7 mouse cellular contexts compared by ENCODE assay signal in genomic region chr5:108677605-108678295, GRCm38 (mm10). TPM values are rescaled to one million over a fixed set of nuclear protein-coding genes. Genes with fewer than 3 reads are reported as not detected.
DNase-seq lines count a peak whose midpoint lies in the region; ATAC-seq and TF ChIP-seq lines count a peak whose summit lies in the region.

No protein-coding gene starts in this region.

- peak overlapping the region; percentile 57 for H3K4me2 ChIP-seq in forebrain, postnatal 0 days (ENCODE audit: low read depth)
- peak overlapping the region; percentile 68 for H3K4me2 ChIP-seq in intestine, embryonic 16.5 days (ENCODE audit: low read depth, low read length)
- peak overlapping the region; percentile 56 for H3K4me2 ChIP-seq in midbrain, embryonic 12.5 days (replicated peaks)

- H3K4me3 ChIP-seq in forebrain, postnatal 0 days (ENCODE audit: low read depth, low read length): peak overlapping the region; percentile 32
- peak overlapping the region; percentile 41 for H3K4me3 ChIP-seq in intestine, embryonic 16.5 days (ENCODE audit: low read length)
- H3K4me3 ChIP-seq in midbrain, embryonic 12.5 days: peak overlapping the region; percentile 37

- intact Hi-C loops in left cerebral cortex, postnatal 25 days (cut with DNase I): loop anchor here (10.0 kb wide), 1 partner anchor 877 kb away; the partner anchor contains the start of gene Crlf2

- peak; percentile 95 for ATAC-seq in forebrain, postnatal 0 days
- ATAC-seq in intestine, embryonic 16.5 days: peak; percentile 65
- peak; percentile 91 for ATAC-seq in midbrain, embryonic 12.5 days (ENCODE audit: low FRiP score, low read depth)

- WGBS in forebrain, postnatal 0 days: 2% methylated on average over 25 of the region's 25 CpGs
- 5% methylated on average over 25 of the region's 25 CpGs for WGBS in intestine, embryonic 16.5 days
- 3% methylated on average over 25 of the region's 25 CpGs for WGBS in midbrain, embryonic 12.5 days

- H3K27me3 ChIP-seq in forebrain, postnatal 0 days (ENCODE audit: insufficient read depth, low read length): no peaks in the 10 kb centered on the region
- H3K27me3 ChIP-seq in intestine, embryonic 16.5 days (replicated peaks; ENCODE audit: control insufficient read depth, insufficient read depth, low read length): no peaks in the 10 kb centered on the region
- no peaks in the 10 kb centered on the region for H3K27me3 ChIP-seq in midbrain, embryonic 12.5 days

- peak; percentile 50 for DNase-seq in adrenal gland, postnatal 25 days
- DNase-seq in cerebellum, adult 8-10 months: peak; percentile 63
- DNase-seq in forebrain, postnatal 0 days: peak; percentile 91
- DNase-seq in left cerebral cortex, postnatal 25 days (ENCODE audit: low spot score in 2 of 2): peak; percentile 82 to 92
- no peak for DNase-seq in natural killer cell, adult 2 months (ENCODE audit: low spot score in 2 of 2)

- H3K9ac ChIP-seq in forebrain, postnatal 0 days: peak overlapping the region; percentile 59
- peak overlapping the region; percentile 68 for H3K9ac ChIP-seq in intestine, embryonic 16.5 days (ENCODE audit: low read depth, low read length)
- peak overlapping the region; percentile 51 for H3K9ac ChIP-seq in midbrain, embryonic 12.5 days (replicated peaks)

- peaks cover 9% of the 10 kb centered on the region for H3K4me1 ChIP-seq in forebrain, postnatal 0 days (ENCODE audit: insufficient read depth)
- H3K4me1 ChIP-seq in intestine, embryonic 16.5 days (ENCODE audit: control insufficient read depth, insufficient read depth, low read length): peaks cover 16% of the 10 kb centered on the region
- H3K4me1 ChIP-seq in midbrain, embryonic 12.5 days: peaks cover 15% of the 10 kb centered on the region

- peak overlapping the region; percentile 94 for H3K27ac ChIP-seq in forebrain, postnatal 0 days (ENCODE audit: low read depth, low read length)
- peak overlapping the region; percentile 74 for H3K27ac ChIP-seq in intestine, embryonic 16.5 days (ENCODE audit: low read length)
- peak overlapping the region; percentile 90 for H3K27ac ChIP-seq in midbrain, embryonic 12.5 days (replicated peaks)

- no peaks in the 10 kb centered on the region for H3K36me3 ChIP-seq in forebrain, postnatal 0 days (ENCODE audit: insufficient read depth)
- no peaks in the 10 kb centered on the region for H3K36me3 ChIP-seq in intestine, embryonic 16.5 days (ENCODE audit: control insufficient read depth, insufficient read depth, low read length)
- H3K36me3 ChIP-seq in midbrain, embryonic 12.5 days: no peaks in the 10 kb centered on the region; the same call in 1 of the 2 replicates

- TF ChIP-seq CTCF in forebrain, postnatal 0 days (IDR thresholded peaks at IDR 0.05; ENCODE audit: low read depth): peak; percentile 35

- no peaks in the 10 kb centered on the region for H3K9me3 ChIP-seq in forebrain, postnatal 0 days (ENCODE audit: low read length)
- H3K9me3 ChIP-seq in intestine, embryonic 16.5 days (ENCODE audit: control insufficient read depth, low read length): no peaks in the 10 kb centered on the region
- H3K9me3 ChIP-seq in midbrain, embryonic 12.5 days: no peaks in the 10 kb centered on the region

RNA-seq across cellular contexts. Expression of gene Slc26a1, which starts 2.4 kb away (rescaled TPM):
- total RNA-seq in adrenal gland, postnatal 25 days (2021): 0.15 and 1.1 TPM in 2 replicates
- 4.4 and 6.9 TPM in 2 replicates for total RNA-seq in forebrain, postnatal 0 days (2014; rRNA removed)
- 2.6 and 3.9 TPM in 2 replicates for polyA plus RNA-seq in forebrain, postnatal 0 days (2015; fragmentation: Nextera tagmentation; extraction: Ambion mirVana)
- 8.0 and 9.7 TPM in 2 replicates for polyA plus RNA-seq in intestine, embryonic 16.5 days (2015; fragmentation: Nextera tagmentation; extraction: Ambion mirVana)
- total RNA-seq in left cerebral cortex, postnatal 25 days (2021): 1 to 10 TPM; 1.3 to 1.5 TPM
- 1.7 and 1.9 TPM in 2 replicates for polyA plus RNA-seq in midbrain, embryonic 12.5 days (2016; fragmentation: Nextera tagmentation; extraction: Ambion mirVana)

RNA-seq across cellular contexts. Expression of gene Dgkq, which starts 8.3 kb away (rescaled TPM):
- 21.2 and 22.7 TPM in 2 replicates for total RNA-seq in adrenal gland, postnatal 25 days (2021)
- total RNA-seq in forebrain, postnatal 0 days (2014; rRNA removed): 54.5 and 59.5 TPM in 2 replicates
- polyA plus RNA-seq in forebrain, postnatal 0 days (2015; fragmentation: Nextera tagmentation; extraction: Ambion mirVana): 8.6 and 11.6 TPM in 2 replicates
- 11.3 and 14.0 TPM in 2 replicates for polyA plus RNA-seq in intestine, embryonic 16.5 days (2015; fragmentation: Nextera tagmentation; extraction: Ambion mirVana)
- 10 to 100 TPM; 46.9 to 57.7 TPM for total RNA-seq in left cerebral cortex, postnatal 25 days (2021)
- polyA plus RNA-seq in midbrain, embryonic 12.5 days (2016; fragmentation: Nextera tagmentation; extraction: Ambion mirVana): 21.2 and 21.7 TPM in 2 replicates

RNA-seq across cellular contexts. Expression of gene Fgfrl1, which starts 14.4 kb away (rescaled TPM):
- total RNA-seq in adrenal gland, postnatal 25 days (2021): 24.6 and 32.3 TPM in 2 replicates
- 13.8 and 17.1 TPM in 2 replicates for total RNA-seq in forebrain, postnatal 0 days (2014; rRNA removed)
- 5.5 and 7.1 TPM in 2 replicates for polyA plus RNA-seq in forebrain, postnatal 0 days (2015; fragmentation: Nextera tagmentation; extraction: Ambion mirVana)
- 8.5 and 9.7 TPM in 2 replicates for polyA plus RNA-seq in intestine, embryonic 16.5 days (2015; fragmentation: Nextera tagmentation; extraction: Ambion mirVana)
- 10 to 100 TPM; 20.0 to 20.6 TPM for total RNA-seq in left cerebral cortex, postnatal 25 days (2021)
- 16.9 and 19.6 TPM in 2 replicates for polyA plus RNA-seq in midbrain, embryonic 12.5 days (2016; fragmentation: Nextera tagmentation; extraction: Ambion mirVana)

RNA-seq across cellular contexts. Expression of gene Idua, which starts 17.6 kb away (rescaled TPM):
- total RNA-seq in adrenal gland, postnatal 25 days (2021): 17.2 and 19.1 TPM in 2 replicates
- 5.7 and 8.7 TPM in 2 replicates for total RNA-seq in forebrain, postnatal 0 days (2014; rRNA removed)
- 4.3 and 6.3 TPM in 2 replicates for polyA plus RNA-seq in forebrain, postnatal 0 days (2015; fragmentation: Nextera tagmentation; extraction: Ambion mirVana)
- polyA plus RNA-seq in intestine, embryonic 16.5 days (2015; fragmentation: Nextera tagmentation; extraction: Ambion mirVana): 11.3 and 11.9 TPM in 2 replicates
- 10 to 100 TPM; 11.4 to 15.0 TPM for total RNA-seq in left cerebral cortex, postnatal 25 days (2021)
- polyA plus RNA-seq in midbrain, embryonic 12.5 days (2016; fragmentation: Nextera tagmentation; extraction: Ambion mirVana): 12.3 and 12.8 TPM in 2 replicates

RNA-seq across cellular contexts. Expression of gene Tmem175, which starts 48.2 kb away (rescaled TPM):
- total RNA-seq in adrenal gland, postnatal 25 days (2021): 28.5 and 37.2 TPM in 2 replicates
- 17.5 and 27.2 TPM in 2 replicates for total RNA-seq in forebrain, postnatal 0 days (2014; rRNA removed)
- polyA plus RNA-seq in forebrain, postnatal 0 days (2015; fragmentation: Nextera tagmentation; extraction: Ambion mirVana): 32.2 and 34.8 TPM in 2 replicates
- 31.7 and 31.9 TPM in 2 replicates for polyA plus RNA-seq in intestine, embryonic 16.5 days (2015; fragmentation: Nextera tagmentation; extraction: Ambion mirVana)
- 10 to 100 TPM; 37.4 to 42.1 TPM for total RNA-seq in left cerebral cortex, postnatal 25 days (2021)
- polyA plus RNA-seq in midbrain, embryonic 12.5 days (2016; fragmentation: Nextera tagmentation; extraction: Ambion mirVana): 18.7 and 21.5 TPM in 2 replicates

Comparison
In these comparisons a context has a peak if more than half of its experiments do, and no peak if none do; other contexts are left out.
1. DNase-seq: peak in adrenal gland, postnatal 25 days (single experiment), cerebellum, adult 8-10 months (single experiment), forebrain, postnatal 0 days (single experiment) and left cerebral cortex, postnatal 25 days (2 of 2); none in natural killer cell, adult 2 months (0 of 2).
2. Peak in every context shown above with its lines, with median percentiles within 50 percentile points of each other: ATAC-seq, H3K27ac ChIP-seq, H3K4me2 ChIP-seq, H3K4me3 ChIP-seq and H3K9ac ChIP-seq.